Mouse (Mus musculus): ENCODE measurements around the gene Smarca1.

Gene Smarca1

GRCm38 (mm10) chrX:47892431-47893024, at the start of gene Smarca1:
Gene Smarca1 (minus strand): TSS chrX:47892974.
- DNase-seq (ENCODE audit: low read depth, low spot score): no peak

- DNase-seq (ENCODE audit: low read depth, low spot score): no peak
These were observed 45.0 kb upstream of the Smarca1 start for GRCm38 (mm10) chrX:47937740-47938139.

GRCm38 (mm10) chrX:47936885-47937284, 44.1 kb upstream of the Smarca1 start:
- DNase-seq (ENCODE audit: low read depth, low spot score): no peak

GRCm38 (mm10) chrX:47934352-47934751, 41.6 kb upstream of the Smarca1 start:
- no peak for DNase-seq (ENCODE audit: low read depth, low spot score)

GRCm38 (mm10) chrX:47930449-47930848, 37.7 kb upstream of the Smarca1 start:
- DNase-seq (ENCODE audit: low read depth, low spot score): no peak

- DNase-seq (ENCODE audit: low read depth, low spot score): no peak
These were observed 35.2 kb upstream of the Smarca1 start for GRCm38 (mm10) chrX:47927981-47928380.

- no peak for DNase-seq (ENCODE audit: low read depth, low spot score)
These were observed 27.8 kb upstream of the Smarca1 start for GRCm38 (mm10) chrX:47920541-47920940.

GRCm38 (mm10) chrX:47916831-47917230, 24.1 kb upstream of the Smarca1 start:
- DNase-seq (ENCODE audit: low read depth, low spot score): no peak

- DNase-seq (ENCODE audit: low read depth, low spot score): no peak
These were observed 20.8 kb upstream of the Smarca1 start for GRCm38 (mm10) chrX:47913543-47913938.

- no peak for DNase-seq (ENCODE audit: low read depth, low spot score)
These were observed 20.2 kb upstream of the Smarca1 start for GRCm38 (mm10) chrX:47912904-47913542.

- DNase-seq (ENCODE audit: low read depth, low spot score): no peak
These were observed 19.6 kb upstream of the Smarca1 start, which contains the start of gene Ocrl for GRCm38 (mm10) chrX:47912306-47912792. Gene Ocrl (plus strand): TSS chrX:47912387.

- no peak for DNase-seq (ENCODE audit: low read depth, low spot score)
These were observed 805 bp downstream of the Smarca1 start for GRCm38 (mm10) chrX:47891907-47892430.

GRCm38 (mm10) chrX:47891243-47891906, 1.4 kb downstream of the Smarca1 start:
- DNase-seq (ENCODE audit: low read depth, low spot score): no peak

GRCm38 (mm10) chrX:47887401-47887800, 5.4 kb downstream of the Smarca1 start:
- DNase-seq (ENCODE audit: low read depth, low spot score): no peak

GRCm38 (mm10) chrX:47882813-47883212, 10.0 kb downstream of the Smarca1 start:
- DNase-seq (ENCODE audit: low read depth, low spot score): no peak

GRCm38 (mm10) chrX:47880052-47880451, 12.7 kb downstream of the Smarca1 start:
- DNase-seq (ENCODE audit: low read depth, low spot score): no peak

- DNase-seq (ENCODE audit: low read depth, low spot score): no peak
These were observed 34.2 kb downstream of the Smarca1 start for GRCm38 (mm10) chrX:47858544-47858943.

GRCm38 (mm10) chrX:47835835-47836195, 57.0 kb downstream of the Smarca1 start:
- no peak for DNase-seq (ENCODE audit: low read depth, low spot score)

GRCm38 (mm10) chrX:47835098-47835834, 57.5 kb downstream of the Smarca1 start:
- DNase-seq (ENCODE audit: low read depth, low spot score): no peak

GRCm38 (mm10) chrX:47833431-47833830, 59.3 kb downstream of the Smarca1 start:
- no peak for DNase-seq (ENCODE audit: low read depth, low spot score)

- no peak for DNase-seq (ENCODE audit: low read depth, low spot score)
These were observed 72.2 kb downstream of the Smarca1 start for GRCm38 (mm10) chrX:47820566-47820965.

GRCm38 (mm10) chrX:47808717-47809116, 84.1 kb downstream of the Smarca1 start:
- DNase-seq (ENCODE audit: low read depth, low spot score): no peak
